Mouse (Mus musculus) E14TG2a.4 (cell line): Measurements from ENCODE around the gene Plcxd2.

ENCODE experiments used
- H3K27me3 ChIP-seq: 2 replicates; pipeline ENCODE4 v1.6.1; 2014; ENCODE audit warnings: low read length, control low read depth; ENCODE audit not compliant: insufficient read depth
- H3K36me3 ChIP-seq: 2 replicates; pipeline ENCODE4 v1.6.1; 2014; ENCODE audit warnings: low read length, control low read depth; ENCODE audit not compliant: insufficient read depth
- H3K4me1 ChIP-seq: replicated peaks from 2 replicates; pipeline ENCODE4 v1.6.1; 2014; ENCODE audit warnings: low read depth, low read length, control low read depth
- H3K4me3 ChIP-seq: replicated peaks from 2 replicates; pipeline ENCODE4 v1.5.1; 2014; ENCODE audit warnings: mild to moderate bottlenecking, low read length
- H3K9me3 ChIP-seq: 2 replicates; pipeline ENCODE4 v1.6.1; 2014; ENCODE audit warnings: low read length, control low read depth
- CTCF ChIP-seq: conservative IDR thresholded peaks from 2 replicates; pipeline ENCODE4 v1.5.1; 2014; ENCODE audit warnings: low read length
- NANOG ChIP-seq: IDR thresholded peaks from 2 replicates; pipeline ENCODE4 v1.6.1; 2014; ENCODE audit warnings: borderline replicate concordance, low read length, mixed read lengths
- POU5F1 ChIP-seq: IDR thresholded peaks from 2 replicates; pipeline ENCODE4 v1.6.1; 2014; ENCODE audit warnings: low read length, borderline replicate concordance

Plcxd2 gene

GRCm38 (mm10) chr16:45940701-45941100, 69.3 kb downstream of the Plcxd2 start:
- TF ChIP-seq NANOG (no peak), POU5F1 (no peak), CTCF (no peak)
- Histone ChIP-seq H3K9me3 (no peaks in the 10 kb centered on the region), H3K4me3 (no peak overlapping the region), H3K4me1 (peaks cover 8% of the 10 kb centered on the region), H3K36me3 (no peaks in the 10 kb centered on the region), H3K27me3 (no peaks in the 10 kb centered on the region)

- TF ChIP-seq POU5F1 (no peak), CTCF (peak; percentile 89), NANOG (no peak)
- Histone ChIP-seq H3K9me3 (no peaks in the 10 kb centered on the region), H3K36me3 (no peaks in the 10 kb centered on the region), H3K4me3 (no peak overlapping the region), H3K4me1 (peaks cover 8% of the 10 kb centered on the region), H3K27me3 (no peaks in the 10 kb centered on the region)
These were observed 70.6 kb downstream of the Plcxd2 start for GRCm38 (mm10) chr16:45939436-45939835.

- H3K36me3 ChIP-seq: no peaks in the 10 kb centered on the region
- H3K4me3 ChIP-seq: no peak overlapping the region
- no peaks in the 10 kb centered on the region for H3K27me3 ChIP-seq
- peaks cover 8% of the 10 kb centered on the region for H3K4me1 ChIP-seq
- no peak for TF ChIP-seq NANOG
- no peak for TF ChIP-seq CTCF
- no peak for TF ChIP-seq POU5F1
- no peaks in the 10 kb centered on the region for H3K9me3 ChIP-seq
These were observed 72.6 kb downstream of the Plcxd2 start for GRCm38 (mm10) chr16:45937381-45937780.

GRCm38 (mm10) chr16:45936521-45936920, 73.5 kb downstream of the Plcxd2 start:
- TF ChIP-seq POU5F1: no peak
- TF ChIP-seq NANOG: no peak
- no peak for TF ChIP-seq CTCF
- Histone ChIP-seq H3K4me3 (no peak overlapping the region), H3K4me1 (peaks cover 8% of the 10 kb centered on the region), H3K27me3 (no peaks in the 10 kb centered on the region), H3K9me3 (no peaks in the 10 kb centered on the region), H3K36me3 (no peaks in the 10 kb centered on the region)

- TF ChIP-seq NANOG: peak; percentile 32; the same call in 1 of the 2 replicates
- TF ChIP-seq POU5F1: no peak
- TF ChIP-seq CTCF: no peak
- H3K9me3 ChIP-seq: no peaks in the 10 kb centered on the region
- H3K36me3 ChIP-seq: no peaks in the 10 kb centered on the region
- H3K27me3 ChIP-seq: no peaks in the 10 kb centered on the region
- peaks cover 8% of the 10 kb centered on the region for H3K4me1 ChIP-seq
- no peak overlapping the region for H3K4me3 ChIP-seq
These were observed 74.0 kb downstream of the Plcxd2 start for GRCm38 (mm10) chr16:45935956-45936483.

- Histone ChIP-seq H3K27me3 (no peaks in the 10 kb centered on the region), H3K36me3 (no peaks in the 10 kb centered on the region), H3K9me3 (no peaks in the 10 kb centered on the region), H3K4me3 (no peak overlapping the region), H3K4me1 (peaks cover 8% of the 10 kb centered on the region)
- TF ChIP-seq CTCF (no peak), NANOG (no peak)
These were observed 75.2 kb downstream of the Plcxd2 start for GRCm38 (mm10) chr16:45934721-45935407.

GRCm38 (mm10) chr16:45930308-45930707, 79.7 kb downstream of the Plcxd2 start:
- H3K36me3 ChIP-seq: no peaks in the 10 kb centered on the region
- no peak overlapping the region for H3K4me3 ChIP-seq
- H3K9me3 ChIP-seq: no peaks in the 10 kb centered on the region
- no peaks in the 10 kb centered on the region for H3K27me3 ChIP-seq
- no peaks in the 10 kb centered on the region for H3K4me1 ChIP-seq
- TF ChIP-seq POU5F1: no peak
- no peak for TF ChIP-seq NANOG
- TF ChIP-seq CTCF: no peak

GRCm38 (mm10) chr16:45928090-45928489, 81.9 kb downstream of the Plcxd2 start:
- no peaks in the 10 kb centered on the region for H3K4me1 ChIP-seq
- no peaks in the 10 kb centered on the region for H3K27me3 ChIP-seq
- TF ChIP-seq POU5F1 (no peak), NANOG (no peak), CTCF (no peak)
- no peaks in the 10 kb centered on the region for H3K9me3 ChIP-seq
- no peaks in the 10 kb centered on the region for H3K36me3 ChIP-seq
- no peak overlapping the region for H3K4me3 ChIP-seq

GRCm38 (mm10) chr16:45927601-45928000, 82.4 kb downstream of the Plcxd2 start:
- Histone ChIP-seq H3K27me3 (no peaks in the 10 kb centered on the region), H3K36me3 (no peaks in the 10 kb centered on the region), H3K4me1 (no peaks in the 10 kb centered on the region), H3K4me3 (no peak overlapping the region), H3K9me3 (no peaks in the 10 kb centered on the region)
- no peak for TF ChIP-seq CTCF
- no peak for TF ChIP-seq POU5F1
- TF ChIP-seq NANOG: no peak
